Mouse (Mus musculus) left cerebral cortex, postnatal 25 days (tissue): Measurements from ENCODE around the gene Serf1. TPM values are rescaled to one million over a fixed set of nuclear protein-coding genes. Genes with fewer than 3 reads are reported as not detected.
"Not testable (repeated sequence)": the region's sequence is repeated elsewhere in the genome, so short reads cannot be mapped to it uniquely, and the experiment has no call there.

Experiments used
- DNase-seq, 2 experiments: peaks; one replicate each; pipeline ENCODE4 v3.0.0; 2022; ENCODE audit warnings: low spot score in 2 of 2, mixed read lengths in 1 of 2
- intact Hi-C: fragments of 180-260 bp; cut with DNase I; formaldehyde crosslinking; loops from one replicate; pipeline ENCODE4 v1.15.1; 2025
- total RNA-seq, 2 experiments: library from RNA; stranded (reverse); gene quantifications; 2 replicates each; pipeline ENCODE4 v1.2.3; 2021

Serf1 gene
- 10 to 100 TPM; 25.2 to 28.5 TPM for total RNA-seq

DNA sequence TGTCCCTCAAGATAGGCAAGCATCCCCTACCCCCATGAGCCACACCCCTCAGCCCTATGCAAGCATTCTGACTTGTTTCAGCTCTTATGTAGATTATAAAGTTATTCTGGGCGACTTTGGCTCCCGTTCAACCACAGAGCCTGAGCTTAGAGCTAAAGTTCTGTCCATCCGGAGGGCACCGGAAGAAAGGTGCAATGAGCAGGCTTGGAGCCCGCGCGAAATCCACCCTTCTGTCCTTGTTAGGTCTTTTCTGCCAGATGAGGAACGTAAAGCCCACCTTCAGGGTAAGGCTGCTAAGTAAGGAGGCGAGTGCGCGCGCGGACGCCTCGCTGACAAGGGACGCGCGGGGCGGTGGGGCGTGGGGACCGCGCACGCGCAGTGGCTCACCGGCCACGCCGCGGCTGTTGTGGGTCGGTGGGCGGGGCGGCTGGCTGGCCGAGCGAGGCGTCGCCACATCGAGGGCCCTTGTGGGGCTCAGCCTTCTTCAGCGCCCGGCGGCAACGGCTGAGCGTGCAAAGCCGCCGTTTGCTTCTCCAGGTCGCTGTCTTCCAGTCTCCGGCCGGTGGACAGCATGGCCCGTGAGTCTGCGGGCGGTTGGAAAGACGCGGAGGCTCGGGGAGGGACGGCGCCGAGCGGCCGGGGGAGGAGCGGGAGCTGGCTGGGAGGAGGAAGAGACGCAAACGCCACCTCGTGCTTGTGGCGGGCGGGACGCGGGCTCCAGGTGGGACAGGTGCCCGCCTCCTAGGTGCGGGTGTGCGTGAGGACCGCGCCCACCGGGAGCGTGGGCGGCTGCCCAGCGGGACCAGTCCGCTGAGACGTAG is at the start of gene Serf1:
TSS of gene Serf1 (plus strand) at position 361 of the 821 bp plus-strand sequence.
- intact Hi-C loops, result loop anchor here (5.0 to 10.0 kb wide), 2 partner anchors 544 to 617 kb away; partner anchors contain the start of genes Ak6, Rad17 and Taf9
- peak; percentile 83 to 84 for DNase-seq

DNA sequence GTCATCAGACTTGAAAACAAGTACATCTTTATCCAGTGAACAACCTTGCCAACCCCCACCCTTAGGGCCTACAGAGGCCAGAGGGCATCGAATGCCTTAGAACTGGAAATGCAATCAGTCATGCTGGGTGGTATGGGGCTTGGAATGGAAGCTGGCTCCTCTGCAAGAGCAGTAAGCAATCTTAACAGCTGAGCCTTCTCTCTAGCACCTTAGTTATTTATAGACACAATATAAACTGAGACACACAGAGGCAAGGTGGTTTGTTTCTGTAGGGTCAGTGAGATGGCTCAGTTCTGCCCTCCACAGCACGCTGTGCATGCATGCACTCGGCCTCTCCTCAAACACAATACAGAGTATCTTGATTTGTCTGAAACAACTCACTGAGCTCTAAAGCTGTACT is 43.9 kb upstream of the Serf1 start:
- no peak for DNase-seq
- intact Hi-C loops, result loop anchor here (10.0 kb wide), 1 partner anchor 411 kb away; no protein-coding TSS in a partner anchor

DNA sequence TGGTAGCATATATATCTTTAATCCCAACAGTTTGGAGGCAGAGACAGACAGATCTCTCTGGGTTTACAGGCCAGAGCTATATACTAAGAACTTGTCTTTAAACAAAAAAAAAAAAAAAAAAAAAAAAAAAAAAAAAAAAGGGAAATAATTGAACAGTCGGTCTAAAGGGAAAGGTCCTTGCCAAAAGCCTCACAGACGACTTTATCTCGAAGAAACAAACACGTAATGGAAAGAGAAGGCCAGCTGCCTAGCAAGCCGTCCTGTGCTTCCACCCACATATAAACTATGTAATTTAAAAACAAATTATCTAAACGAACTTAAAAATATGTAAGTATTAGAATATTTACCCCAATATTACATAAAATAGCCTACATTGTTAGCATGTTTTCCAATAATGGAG is 40.0 kb upstream of the Serf1 start:
- intact Hi-C loops, result loop anchor here (5.0 to 10.0 kb wide), 2 partner anchors 36 to 407 kb away; no protein-coding TSS in a partner anchor

DNA sequence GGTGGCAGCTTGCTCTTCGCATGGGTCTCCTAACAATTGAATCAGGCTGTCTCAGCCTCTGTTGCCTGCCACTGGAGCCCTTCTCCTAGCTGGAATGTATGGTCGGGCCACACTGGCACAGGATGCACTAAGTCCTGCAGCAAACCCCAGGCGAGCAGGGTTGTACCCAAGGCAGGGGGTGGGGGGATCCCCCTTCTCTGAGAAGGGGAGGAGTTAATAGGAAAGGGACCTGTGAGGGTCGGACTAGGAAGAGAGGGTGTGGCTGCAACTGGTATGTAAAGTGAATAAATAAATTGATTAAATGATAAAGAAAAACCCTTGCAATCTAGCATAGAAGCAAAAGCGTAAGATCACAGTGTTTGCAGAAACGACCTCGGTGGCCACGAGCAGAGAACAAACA is 36.3 kb upstream of the Serf1 start:
- no peak for DNase-seq
- intact Hi-C loops, result no loop called here

More for the DNA sequence above, 40.0 kb upstream of the Serf1 start:
- DNase-seq, result no peak

DNA sequence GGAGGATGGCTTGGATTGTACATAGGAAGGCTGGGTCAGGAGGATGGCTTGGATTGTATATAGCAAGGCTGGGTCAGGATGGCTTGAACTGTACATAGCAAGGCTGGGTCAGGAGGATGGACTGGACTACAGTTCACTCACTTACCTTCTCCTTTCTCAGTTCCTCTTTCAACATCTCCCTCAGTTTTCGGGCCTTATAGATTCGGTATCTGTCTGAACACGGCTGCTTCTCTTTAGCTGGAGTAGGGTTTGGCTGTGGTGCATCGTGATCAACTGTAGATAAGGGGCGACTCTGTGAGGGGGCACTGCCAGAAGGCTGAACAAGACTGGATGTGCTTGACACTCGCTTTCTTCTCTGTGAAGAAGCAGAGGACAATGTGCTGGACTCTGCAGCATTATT is 9.0 kb upstream of the Serf1 start:
- intact Hi-C loops, result no loop called here
- DNase-seq, result no peak

DNA sequence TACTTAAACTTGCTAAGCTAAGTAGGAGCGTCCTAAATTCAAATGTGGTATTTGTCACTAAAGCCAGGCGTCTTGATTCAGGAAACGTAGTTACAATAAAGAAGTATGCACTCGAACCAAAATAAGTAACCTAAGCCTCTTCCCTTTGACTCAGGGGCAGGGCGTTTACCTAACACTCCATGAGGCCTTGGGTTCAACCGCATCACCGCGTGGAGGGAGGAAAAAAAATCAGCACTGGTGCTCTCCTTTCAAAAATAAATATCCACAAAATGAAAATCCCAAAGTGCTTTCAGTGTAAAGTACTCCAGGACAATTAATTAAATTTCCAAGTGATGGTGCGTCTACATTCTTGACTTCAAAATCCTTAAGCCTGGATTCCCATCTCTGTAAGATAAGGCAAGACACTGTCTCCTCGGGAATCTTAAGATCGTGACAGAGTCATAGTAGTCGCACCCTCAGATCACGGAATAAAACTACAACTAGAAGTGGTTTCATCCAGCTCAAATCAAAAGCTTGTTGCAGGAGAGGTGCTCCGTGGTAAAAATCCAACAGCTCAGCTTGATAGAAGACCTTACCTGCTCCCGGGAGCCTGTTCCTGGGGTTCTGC is 4.7 kb upstream of the Serf1 start:
- intact Hi-C loops, result loop anchor here (10.0 kb wide), 1 partner anchor 622 kb away; no protein-coding TSS in a partner anchor
- no peak for DNase-seq

DNA sequence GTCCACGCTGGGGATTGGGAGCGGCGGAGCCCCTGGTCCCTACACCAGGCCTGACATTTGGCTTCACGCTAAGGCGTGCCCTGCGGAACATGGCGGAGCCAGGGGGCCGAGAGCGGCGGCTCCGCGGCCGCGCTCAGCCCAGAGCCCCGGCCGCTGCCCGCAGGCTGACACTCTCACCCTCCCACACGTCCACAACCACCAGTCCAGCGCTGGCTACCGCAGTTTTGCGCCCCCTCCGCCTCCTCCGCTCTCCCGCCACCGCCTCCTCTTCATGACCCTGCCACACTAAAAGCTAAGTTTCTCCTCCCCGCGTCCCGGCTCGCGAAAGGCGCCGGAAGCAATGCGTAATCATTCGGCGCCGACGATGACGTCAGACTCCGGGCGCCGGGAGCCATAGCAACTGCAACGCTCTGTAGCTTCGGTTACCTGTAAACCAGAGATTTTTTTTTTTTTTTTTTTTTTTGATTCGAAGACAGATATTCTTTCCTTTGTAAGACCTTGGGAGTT is 4.0 kb upstream of the Serf1 start, which contains the start of gene Bdp1:
TSS of gene Bdp1 (minus strand) at position 323 of the 507 bp plus-strand sequence.
- DNase-seq, result peak; percentile 95 to 96
- intact Hi-C loops, result loop anchor here (10.0 kb wide), 1 partner anchor 621 kb away; no protein-coding TSS in a partner anchor

DNA sequence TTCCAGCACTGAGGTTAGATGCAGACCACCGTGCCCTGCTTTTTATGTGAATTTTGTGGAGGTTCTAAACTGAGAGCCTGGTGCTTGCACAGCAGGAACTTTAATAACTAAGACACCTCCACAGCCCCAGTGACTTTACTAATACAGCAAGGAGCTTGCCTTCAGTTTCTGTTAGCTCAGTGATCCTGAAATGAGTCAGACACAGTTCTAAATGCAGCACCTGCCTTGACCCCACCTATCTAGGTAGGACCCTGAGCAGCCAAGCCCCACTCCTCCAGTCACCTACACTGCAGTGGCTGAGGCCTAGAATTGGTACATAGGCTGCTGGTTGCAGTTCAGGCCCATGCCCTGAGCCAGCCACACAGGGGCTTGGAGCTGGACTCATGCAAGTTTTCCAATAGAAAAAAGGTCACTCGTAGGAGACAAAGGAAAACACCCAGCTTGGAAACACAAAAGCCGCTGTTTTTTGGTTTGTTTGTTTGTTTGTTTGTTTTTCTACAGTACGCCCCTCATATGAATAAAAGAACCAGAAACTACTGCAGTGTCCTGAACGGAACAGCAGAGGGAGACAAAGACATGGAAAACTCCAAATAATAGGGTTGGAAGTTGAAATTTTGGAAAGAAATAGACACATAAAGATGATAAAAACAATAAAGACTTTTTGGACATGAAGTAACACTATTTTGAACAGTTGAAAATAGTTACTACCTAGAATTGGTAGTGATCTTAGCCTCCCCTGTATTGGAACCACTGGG is 4.6 kb downstream of the Serf1 start:
- intact Hi-C loops, result loop anchor here (5.0 to 10.0 kb wide), 2 partner anchors 280 to 502 kb away; partner anchors contain the start of gene Marveld2
- DNase-seq, result no peak

DNA sequence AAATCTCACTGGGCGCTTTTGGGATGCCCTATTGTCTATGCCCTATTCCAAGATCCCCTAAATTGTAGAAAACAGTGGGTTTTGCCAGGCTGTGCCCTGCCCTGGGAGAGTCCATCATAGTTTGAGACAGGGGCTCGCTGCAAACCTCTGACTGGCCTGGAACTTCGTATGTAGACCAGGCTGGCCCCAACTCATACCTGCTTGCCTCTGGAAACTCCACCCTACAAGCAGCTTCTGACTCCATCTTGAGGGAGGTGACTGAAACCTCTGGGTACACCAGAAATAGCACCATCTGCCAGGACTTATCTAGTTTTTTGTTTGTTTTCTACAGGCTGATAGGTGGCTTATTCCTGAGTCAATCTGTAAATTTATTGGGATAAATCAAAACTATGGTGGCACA is 16.2 kb downstream of the Serf1 start:
- intact Hi-C loops, result no loop called here
- DNase-seq, result no peak

DNA sequence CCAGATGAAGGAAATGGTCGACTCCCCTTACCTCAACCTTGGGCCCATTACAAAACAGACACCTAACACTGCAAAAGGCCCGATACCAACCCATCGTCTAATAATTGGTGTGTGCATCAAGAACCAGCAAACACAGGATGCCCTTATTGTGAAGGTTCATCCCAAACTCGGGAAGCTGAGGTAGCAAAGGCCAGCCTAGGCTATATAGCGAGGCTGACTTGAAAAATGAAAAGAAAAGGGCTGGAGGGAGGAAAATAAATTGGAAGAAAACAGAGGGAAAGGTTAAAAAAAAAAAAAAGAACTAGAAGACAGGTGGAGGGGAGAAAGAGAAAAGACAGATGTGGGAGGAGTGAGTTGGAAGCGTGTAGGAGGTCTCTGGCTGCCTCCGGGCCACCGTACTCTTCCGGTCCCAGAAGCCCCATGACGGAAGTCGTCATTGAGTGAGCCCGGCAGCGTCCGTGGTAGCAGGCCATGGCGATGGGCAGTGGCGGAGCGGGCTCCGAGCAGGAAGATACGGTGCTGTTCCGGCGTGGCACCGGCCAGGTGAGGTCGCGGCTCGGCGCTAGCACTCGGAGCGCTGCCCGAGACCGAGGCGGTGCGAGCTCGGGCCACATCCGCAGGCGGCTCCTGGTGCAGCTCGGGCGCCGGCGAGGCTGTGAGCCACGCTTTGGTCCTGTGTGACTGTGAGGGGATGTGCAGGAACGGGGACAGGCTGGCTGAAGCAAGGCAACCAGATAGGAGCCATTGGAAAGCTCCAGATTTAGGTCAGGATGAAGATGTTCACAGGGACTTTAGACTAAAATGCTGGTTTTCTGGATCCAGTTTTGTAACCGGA is 16.8 kb downstream of the Serf1 start, which contains the start of gene Smn1:
TSS of gene Smn1 (plus strand) at position 430 of the 835 bp plus-strand sequence.
- intact Hi-C loops, result no loop called here
- DNase-seq, result peak; percentile 98

DNA sequence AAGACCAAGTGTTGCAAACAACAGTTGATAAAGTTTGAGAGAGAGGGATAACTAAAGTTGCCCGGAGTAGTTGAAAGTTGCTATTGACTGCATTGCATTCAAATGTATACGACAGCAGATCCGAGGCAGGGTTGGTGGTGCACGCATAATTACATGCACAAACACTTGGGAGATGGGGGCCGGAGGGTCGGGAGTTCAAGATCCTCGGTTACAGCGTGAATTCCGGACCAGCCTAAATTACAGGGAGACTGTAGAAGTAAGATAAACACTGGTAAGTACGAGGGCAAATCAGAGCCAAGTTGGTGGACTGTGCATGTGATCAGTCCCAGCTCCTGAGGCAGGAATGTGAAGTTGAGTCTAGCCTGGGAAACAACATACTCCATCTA is 17.4 kb downstream of the Serf1 start:
- DNase-seq, result no peak
- intact Hi-C loops, result no loop called here

DNA sequence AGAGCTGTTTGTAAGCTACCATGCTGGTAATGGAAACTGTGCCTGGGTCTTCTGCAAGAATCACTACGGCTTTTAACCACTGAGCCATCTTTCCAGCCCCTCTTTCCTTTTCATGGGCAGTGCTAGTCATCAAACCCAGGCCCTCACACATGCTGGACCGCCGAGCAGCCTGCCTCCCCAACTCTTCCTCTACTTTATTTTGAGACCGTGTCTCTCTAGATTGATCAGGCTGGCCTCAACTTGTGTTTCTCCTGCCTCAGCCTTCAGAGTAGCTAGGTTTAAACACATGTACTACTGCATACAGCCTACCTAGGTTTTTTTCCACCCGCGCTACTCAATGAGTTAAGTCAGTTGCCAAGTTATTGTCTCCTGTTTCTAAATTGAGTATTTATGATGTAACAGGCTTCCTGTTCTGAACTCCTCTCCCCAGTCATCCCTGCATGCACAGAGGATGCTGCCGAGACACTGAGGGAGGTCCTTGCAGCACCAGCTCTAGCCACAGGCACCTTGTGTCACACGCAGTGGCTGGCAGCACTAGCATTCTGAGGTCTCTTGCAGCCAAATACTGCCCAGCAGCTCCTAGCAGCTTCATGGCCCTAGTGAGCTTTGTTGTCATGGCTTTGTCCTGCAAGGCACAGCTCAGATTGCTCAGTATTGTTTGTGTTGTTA is 34.0 kb downstream of the Serf1 start:
- intact Hi-C loops, result no loop called here
- DNase-seq, result no peak

DNA sequence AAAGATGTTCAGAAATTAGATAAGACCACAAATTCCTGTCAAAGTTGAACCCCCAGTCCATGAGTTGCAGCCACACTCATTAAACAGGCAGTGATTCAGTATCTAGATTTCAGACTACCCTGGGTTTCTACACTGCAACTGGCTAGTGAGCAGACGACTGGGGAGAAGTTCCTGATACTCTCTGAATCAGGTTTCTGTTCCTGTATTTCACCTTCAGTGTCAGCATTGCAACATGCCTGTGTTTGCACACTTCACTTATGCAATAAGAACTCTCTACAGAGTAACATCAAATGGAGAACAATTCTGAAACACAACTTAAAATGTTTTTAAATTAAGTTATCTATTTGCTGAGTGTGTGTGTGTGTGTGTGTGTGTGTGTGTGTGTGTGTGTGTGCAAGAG is 44.8 kb downstream of the Serf1 start:
- no peak for DNase-seq
- intact Hi-C loops, result no loop called here

DNA sequence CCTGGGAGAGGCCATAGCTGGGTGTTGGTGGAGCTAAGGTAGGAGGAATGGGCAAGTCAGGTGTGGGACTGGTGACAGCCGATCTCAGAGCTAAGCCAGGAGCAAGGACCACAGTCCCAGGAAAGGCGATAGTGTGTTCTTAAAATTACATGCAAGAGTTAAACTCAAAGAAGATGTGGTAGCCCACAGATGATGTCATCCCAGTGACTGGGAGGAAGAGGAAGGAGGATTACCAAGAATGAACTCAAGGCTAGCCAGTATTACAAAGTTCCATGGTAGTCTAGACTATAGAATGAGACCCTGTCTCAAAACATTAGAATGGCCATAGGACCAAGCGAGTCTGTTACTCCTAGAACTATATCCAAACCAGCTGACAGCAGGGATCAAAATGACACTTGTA is 48.8 kb downstream of the Serf1 start:
- intact Hi-C loops, result no loop called here

DNA sequence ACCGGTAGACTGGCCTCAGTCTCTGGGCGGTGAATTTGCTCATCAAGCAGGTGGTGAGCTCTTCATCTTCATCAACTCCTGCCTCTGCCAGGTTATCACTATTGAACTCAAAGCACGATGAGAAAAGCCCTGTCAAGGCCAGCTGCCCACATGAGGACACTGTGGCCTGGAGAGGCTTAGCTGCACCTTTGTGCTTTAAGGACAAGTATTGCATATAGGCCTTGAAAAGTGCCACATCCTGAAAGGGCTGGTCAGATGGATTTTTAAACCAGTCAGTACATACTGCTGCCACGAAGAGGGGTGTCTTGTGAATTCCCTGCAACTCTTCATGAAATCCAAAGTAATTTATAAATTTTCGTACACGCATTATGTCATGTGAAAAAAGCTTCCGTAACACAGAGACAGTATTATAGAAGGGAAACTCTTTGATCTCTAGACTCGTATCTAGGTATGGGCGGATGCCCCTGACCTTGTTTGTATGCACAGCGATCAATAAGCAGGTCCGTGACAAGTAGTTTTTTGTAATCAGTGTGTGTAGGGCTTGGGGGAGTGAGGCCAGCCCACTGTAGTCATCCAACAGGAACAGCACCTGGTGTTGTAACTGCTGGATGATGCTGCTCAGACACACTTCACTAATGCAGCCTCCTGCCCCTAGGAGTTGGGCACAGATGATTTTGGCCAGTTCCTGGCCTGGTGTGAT is 53.5 kb downstream of the Serf1 start:
- intact Hi-C loops, DNase-seq: not testable (repeated sequence)

More for the DNA sequence above, 48.8 kb downstream of the Serf1 start:
- DNase-seq, result no peak

DNA sequence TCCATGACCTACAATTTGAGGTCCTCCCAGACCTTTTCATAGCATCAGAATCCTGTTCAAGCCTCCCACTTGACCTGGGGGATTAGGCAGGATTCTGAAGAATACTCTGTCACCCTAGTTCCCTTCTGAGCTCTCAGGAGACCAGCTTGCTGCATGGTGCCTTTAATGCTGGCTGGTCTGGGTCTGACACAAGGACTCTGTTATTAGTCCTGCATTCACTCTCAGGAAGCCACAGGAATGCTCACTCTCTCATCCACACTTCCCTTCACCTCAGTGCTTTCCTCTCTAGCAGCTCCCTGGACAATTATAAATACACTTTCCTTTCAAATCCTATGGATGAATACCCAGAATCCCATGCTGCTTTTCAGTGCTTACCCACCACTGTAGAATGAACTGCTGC is 54.7 kb downstream of the Serf1 start:
- DNase-seq, intact Hi-C loops: not testable (repeated sequence)
